Mouse (Mus musculus) erythroblast, embryonic 14.5 days (primary cell): ENCODE data around the gene Amy2a2. TPM values are rescaled to one million over a fixed set of nuclear protein-coding genes. Genes with fewer than 3 reads are reported as not detected.
"Not testable (repeated sequence)": the region's sequence is repeated elsewhere in the genome, so short reads cannot be mapped to it uniquely, and the experiment has no call there.

Source experiments
- H3K27me3 ChIP-seq: 2 replicates; pipeline ENCODE4 v1.6.1; 2012; ENCODE audit warnings: inconsistent platforms; ENCODE audit not compliant: control insufficient read depth
- H3K36me3 ChIP-seq: 2 replicates; pipeline ENCODE4 v1.6.1; 2012; ENCODE audit warnings: mild to moderate bottlenecking, inconsistent platforms; ENCODE audit not compliant: control insufficient read depth
- H3K4me1 ChIP-seq: 2 replicates; pipeline ENCODE4 v1.6.1; 2012; ENCODE audit warnings: inconsistent platforms; ENCODE audit not compliant: control insufficient read depth
- H3K4me3 ChIP-seq: replicated peaks from 2 replicates; pipeline ENCODE3; 2012; ENCODE audit warnings: moderate library complexity, mild to moderate bottlenecking, inconsistent platforms
- H3K9me3 ChIP-seq: 2 replicates; pipeline ENCODE4 v1.6.1; 2012; ENCODE audit warnings: low read length, inconsistent platforms, mixed read lengths; ENCODE audit not compliant: control insufficient read depth
- polyA plus RNA-seq: library from polyadenylated mRNA; stranded (reverse); fragments of >175 nt; gene quantifications from 2 replicates; pipeline ENCODE4 v1.2.3, GENCODE M21; 2012

Amy2a2 gene
- not detected in 2 replicates for polyA plus RNA-seq

GRCm38 (mm10) chr3:113356558-113356957, at the start of gene Amy2a2:
Gene Amy2a2 (minus strand): TSS chr3:113356658.
- H3K9me3 ChIP-seq, H3K4me3 ChIP-seq, H3K36me3 ChIP-seq, H3K4me1 ChIP-seq, H3K27me3 ChIP-seq: not testable (repeated sequence)

- not testable (repeated sequence) for H3K4me1 ChIP-seq, H3K9me3 ChIP-seq, H3K27me3 ChIP-seq, H3K4me3 ChIP-seq, H3K36me3 ChIP-seq
Measured at GRCm38 (mm10) chr3:113345484-113345883, 11.0 kb downstream of the Amy2a2 start.

- H3K9me3 ChIP-seq, H3K36me3 ChIP-seq, H3K4me3 ChIP-seq, H3K4me1 ChIP-seq, H3K27me3 ChIP-seq: not testable (repeated sequence)
Measured at GRCm38 (mm10) chr3:113323952-113324351, 32.5 kb downstream of the Amy2a2 start, which contains the start of gene Amy2a3. Gene Amy2a3 (minus strand): TSS chr3:113324052.

- not testable (repeated sequence) for H3K9me3 ChIP-seq, H3K4me1 ChIP-seq, H3K4me3 ChIP-seq, H3K36me3 ChIP-seq, H3K27me3 ChIP-seq
Measured at GRCm38 (mm10) chr3:113312937-113313336, 43.5 kb downstream of the Amy2a2 start.

Other genes starting within 250 kb of the Amy2a2 start
- gene Amy2a5, start 97.8 kb downstream of the Amy2a2 start, polyA plus RNA-seq = not detected in 2 replicates
- gene Amy2a4, start 65.2 kb downstream of the Amy2a2 start, polyA plus RNA-seq = not detected in 2 replicates
- gene Amy2a3, start 32.6 kb downstream of the Amy2a2 start, polyA plus RNA-seq = not detected in 2 replicates
- gene Amy2a1, start 175.8 kb upstream of the Amy2a2 start, polyA plus RNA-seq = not detected in 2 replicates